Mouse (Mus musculus) adrenal gland (tissue): ENCODE results near the gene Pakap.

Source experiments
- intact Hi-C: fragments of 180-260 bp; cut with DNase I; formaldehyde crosslinking; loops from one replicate; pipeline ENCODE4 v1.15.1; 2025

Gene Pakap

GRCm38 (mm10) chr4:57793989-57794388 is 226.0 kb downstream of the Pakap start:
- intact Hi-C loops, result no loop called here

- intact Hi-C loops, result no loop called here
Measured at GRCm38 (mm10) chr4:57794547-57794946, 226.6 kb downstream of the Pakap start.

- intact Hi-C loops, result no loop called here
Measured at GRCm38 (mm10) chr4:57797548-57798285, 229.7 kb downstream of the Pakap start.

- intact Hi-C loops, result no loop called here
Measured at GRCm38 (mm10) chr4:57798286-57799018, 230.5 kb downstream of the Pakap start.

DNA sequence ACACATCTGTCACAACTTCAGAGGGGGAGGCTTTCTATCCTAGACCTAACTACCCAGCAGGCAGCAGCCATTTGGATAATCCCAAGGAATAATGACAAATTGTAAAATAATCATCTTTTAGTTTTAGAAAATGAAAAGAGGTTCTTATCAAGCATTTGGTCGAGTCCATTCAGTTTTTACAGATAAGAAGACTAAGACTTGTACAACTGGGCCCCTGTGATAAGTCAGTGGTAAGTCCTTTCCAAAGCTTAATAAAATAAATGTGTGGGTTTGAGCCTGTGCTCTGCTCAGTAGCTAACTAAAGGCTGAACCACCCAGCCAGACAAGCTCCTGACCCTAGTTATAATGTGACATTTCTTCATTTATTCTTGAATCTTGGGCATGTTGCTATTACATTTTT is 231.3 kb downstream of the Pakap start:
- intact Hi-C loops, result no loop called here

- intact Hi-C loops, result no loop called here
Measured at GRCm38 (mm10) chr4:57801239-57801638, 233.3 kb downstream of the Pakap start.

GRCm38 (mm10) chr4:57801986-57802385 is 234.0 kb downstream of the Pakap start:
- intact Hi-C loops, result no loop called here

DNA sequence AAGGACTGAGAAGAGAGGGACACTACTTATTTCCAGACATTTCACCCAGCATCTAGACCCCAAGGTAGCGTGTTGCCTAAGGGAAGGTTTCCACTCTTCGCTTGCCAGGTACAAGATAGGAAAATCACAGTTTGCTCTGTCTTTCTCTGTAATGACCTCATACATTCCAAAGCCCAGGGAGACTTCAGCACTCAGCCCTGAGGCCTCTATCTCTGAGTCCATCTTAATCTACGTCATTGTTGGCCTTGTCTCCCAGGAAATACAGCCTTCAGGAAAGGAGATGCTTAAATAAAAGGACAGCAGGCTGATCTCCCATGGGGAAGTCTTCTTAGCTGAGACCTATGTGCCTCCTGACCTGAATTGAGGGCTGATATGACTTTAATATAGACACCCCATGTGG is 234.4 kb downstream of the Pakap start:
- intact Hi-C loops, result no loop called here

GRCm38 (mm10) chr4:57804902-57805301 is 236.9 kb downstream of the Pakap start:
- intact Hi-C loops, result loop anchor here (5.0 kb wide), 1 partner anchor 37 kb away; no protein-coding TSS in a partner anchor

DNA sequence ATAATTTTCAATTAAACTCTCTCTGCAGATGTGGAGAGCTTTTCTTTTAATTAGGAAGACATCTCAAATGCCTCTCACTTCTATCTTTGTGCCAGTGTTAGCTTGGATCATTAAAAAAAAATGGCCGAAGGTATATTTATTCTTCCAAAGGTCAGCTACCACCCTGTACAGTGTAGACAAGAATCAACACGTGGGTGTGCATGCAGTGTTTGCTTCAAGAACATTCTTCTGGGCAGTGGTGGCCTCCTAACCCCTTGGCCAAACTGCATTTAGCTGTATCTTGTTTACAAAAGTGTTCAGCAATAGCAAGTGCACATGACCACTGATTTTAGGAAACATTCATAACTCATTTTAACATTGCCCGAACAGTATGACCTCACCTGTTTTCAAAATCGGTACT is 241.5 kb downstream of the Pakap start:
- intact Hi-C loops, result loop anchor here (5.0 kb wide), 1 partner anchor 33 kb away; no protein-coding TSS in a partner anchor

- intact Hi-C loops, result no loop called here
Measured at GRCm38 (mm10) chr4:57812075-57812474, 244.1 kb downstream of the Pakap start.

DNA sequence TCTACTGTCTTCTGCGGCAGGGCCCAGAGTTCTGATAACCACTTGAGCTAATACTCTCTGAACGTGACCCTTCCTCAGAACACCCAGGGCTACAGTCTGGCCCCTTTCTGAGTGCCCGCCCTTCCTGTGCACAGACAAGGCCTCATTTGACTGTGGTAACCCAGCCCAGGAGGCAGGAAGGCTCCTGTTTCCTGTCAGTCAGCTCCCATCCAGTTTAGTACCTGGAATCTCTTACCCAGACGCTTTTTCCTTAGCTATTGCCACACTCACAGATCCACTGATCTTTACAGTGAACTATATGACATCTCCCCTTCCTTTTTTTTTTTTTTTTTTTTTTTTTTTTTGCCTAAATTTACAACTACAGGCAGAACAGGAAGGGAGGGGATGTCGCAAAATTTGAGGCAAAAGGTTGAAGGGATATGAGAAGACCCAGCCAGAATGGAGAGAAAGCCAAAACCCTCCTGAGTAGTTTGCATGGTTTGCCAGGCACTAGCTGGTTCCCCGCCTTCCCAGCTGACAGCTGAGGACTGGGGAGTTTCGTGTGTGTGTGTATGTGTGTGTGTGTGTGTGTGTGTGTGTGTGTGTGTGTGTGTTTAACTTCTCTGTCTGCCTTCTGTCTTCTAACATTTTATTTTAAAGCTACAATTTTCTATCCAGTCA is 245.1 kb downstream of the Pakap start:
- intact Hi-C loops, result no loop called here

GRCm38 (mm10) chr4:57813576-57813945 is 245.6 kb downstream of the Pakap start:
- intact Hi-C loops, result no loop called here

DNA sequence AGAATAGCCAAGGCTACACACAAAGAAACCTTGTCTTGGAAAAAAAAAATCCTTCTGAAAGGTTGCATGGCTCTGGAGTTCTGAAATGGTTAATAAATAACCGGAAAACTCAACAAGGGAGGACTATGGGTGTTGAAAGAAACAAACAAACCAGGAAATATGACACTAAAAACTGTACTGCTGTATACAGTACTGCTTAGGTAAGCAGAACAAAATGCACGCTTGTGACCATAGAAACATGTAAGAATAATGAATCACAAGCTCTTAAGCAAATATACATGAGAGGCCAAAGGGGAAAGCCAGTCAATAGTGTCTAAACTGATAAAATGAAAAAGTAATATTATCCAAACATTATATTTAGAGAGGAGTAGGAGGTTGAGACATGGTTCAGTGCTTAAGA is 247.4 kb downstream of the Pakap start:
- intact Hi-C loops, result no loop called here

DNA sequence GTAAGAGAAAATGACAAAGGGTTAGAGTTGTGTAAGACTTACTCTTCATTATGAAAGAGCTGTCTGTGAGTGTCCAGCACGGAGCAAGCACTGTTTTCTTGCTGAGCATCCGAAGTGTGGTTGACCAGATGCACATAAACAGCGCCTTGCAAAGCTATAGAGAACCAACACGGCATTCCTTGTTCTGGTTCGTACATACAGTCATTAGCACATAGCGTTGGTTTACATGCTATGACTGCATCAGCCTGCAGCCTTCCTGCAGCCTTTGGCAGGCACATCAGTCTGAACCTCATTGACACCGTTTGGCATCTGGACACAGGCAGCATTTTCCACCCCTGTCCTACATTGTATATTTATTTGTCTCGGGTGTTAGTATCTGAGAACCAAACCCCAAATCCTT is 248.2 kb downstream of the Pakap start:
- intact Hi-C loops, result no loop called here

DNA sequence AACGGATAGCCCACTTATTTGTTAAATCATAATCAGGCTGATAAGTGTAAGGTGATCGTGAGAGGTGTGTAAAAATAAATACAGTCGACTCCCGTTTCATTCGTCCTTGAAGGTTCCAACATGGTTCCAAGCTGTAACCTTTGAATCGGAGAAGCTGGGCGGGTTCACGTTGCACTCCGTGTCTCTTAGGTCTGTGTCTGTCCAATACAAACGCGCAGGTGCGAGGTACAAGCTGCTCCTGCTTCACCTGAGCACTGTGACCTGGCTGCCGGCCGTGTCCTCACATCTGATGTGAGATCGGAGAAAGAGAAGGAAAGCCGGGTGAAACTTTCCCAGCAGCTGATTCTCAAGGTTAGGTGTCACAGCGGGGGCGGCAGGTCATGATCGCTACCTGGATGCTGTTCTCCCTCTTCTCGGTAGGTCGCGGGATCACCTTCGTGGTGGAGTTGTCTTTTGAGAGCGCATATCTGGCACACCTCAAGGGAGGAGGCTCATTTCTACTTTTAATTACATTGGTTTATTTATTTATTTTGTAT is 252.9 kb downstream of the Pakap start:
- intact Hi-C loops, result no loop called here

- intact Hi-C loops, result no loop called here
Measured at GRCm38 (mm10) chr4:57821556-57822356, 253.8 kb downstream of the Pakap start.

DNA sequence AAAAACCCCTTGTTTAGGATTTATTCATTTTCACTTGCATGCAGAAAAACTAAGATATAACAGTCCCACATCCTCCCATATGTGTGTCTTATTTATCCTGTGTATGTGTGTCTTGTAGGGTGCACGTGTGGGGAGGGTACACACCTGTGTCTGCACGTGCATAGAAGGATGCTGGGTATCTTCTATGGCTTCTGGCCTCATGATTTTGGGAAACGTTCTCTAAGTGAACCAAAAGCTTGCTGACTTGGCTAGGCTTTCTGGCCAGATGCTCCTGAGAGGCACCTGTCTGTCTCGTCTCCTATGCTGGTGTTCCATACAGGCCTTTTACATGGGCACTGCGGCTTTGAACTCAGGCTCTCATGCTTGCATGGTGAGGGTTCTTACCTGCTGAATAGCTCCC is 254.7 kb downstream of the Pakap start:
- intact Hi-C loops, result no loop called here

GRCm38 (mm10) chr4:57824626-57825240 is 256.8 kb downstream of the Pakap start:
- intact Hi-C loops, result no loop called here

DNA sequence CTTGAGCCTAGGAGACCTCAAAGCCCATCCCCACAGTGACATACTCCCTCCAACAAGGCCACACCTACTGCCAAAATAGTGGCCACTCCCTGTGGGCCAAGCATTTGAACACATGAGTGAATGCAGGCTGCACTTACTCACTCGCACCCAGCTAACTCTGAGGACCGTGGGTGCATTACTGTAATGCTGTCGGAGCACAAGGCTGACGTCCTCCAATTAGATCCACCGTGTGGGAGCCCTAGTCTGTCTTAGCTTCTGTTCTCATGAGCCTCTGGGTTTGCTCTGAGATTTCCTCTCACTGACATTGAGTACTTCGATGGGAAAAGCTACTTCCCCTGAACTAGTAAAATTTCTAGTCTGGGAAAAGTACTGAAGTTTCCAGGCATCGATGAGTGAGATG is 258.3 kb downstream of the Pakap start:
- intact Hi-C loops, result no loop called here

DNA sequence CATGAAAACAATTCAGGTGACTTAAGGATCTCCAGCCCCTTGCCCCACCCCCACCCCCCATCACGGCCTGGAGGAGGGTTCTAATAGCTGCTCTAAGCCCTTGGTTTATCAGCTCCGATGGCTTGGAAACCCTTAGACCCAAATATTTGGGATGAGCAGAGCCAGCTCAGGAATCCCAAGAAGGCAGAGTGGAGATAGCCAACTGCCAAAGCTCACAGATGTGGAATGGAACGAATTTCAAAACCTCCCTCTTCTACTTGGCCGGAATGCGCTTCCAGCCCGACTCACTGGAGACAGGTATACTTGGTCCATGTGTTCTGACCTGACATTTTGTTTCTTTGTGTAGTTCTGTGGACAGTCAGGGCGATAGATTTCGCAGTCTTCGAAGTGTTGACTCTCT is 261.2 kb downstream of the Pakap start:
- intact Hi-C loops, result no loop called here
